Mouse (Mus musculus): ENCODE data around the gene Gna13. TPM values are rescaled to one million over a fixed set of nuclear protein-coding genes. Genes with fewer than 3 reads are reported as not detected.

Gna13 gene
- polyA plus RNA-seq, 1 experiment from 2014 or later, result 20.3 TPM

DNA sequence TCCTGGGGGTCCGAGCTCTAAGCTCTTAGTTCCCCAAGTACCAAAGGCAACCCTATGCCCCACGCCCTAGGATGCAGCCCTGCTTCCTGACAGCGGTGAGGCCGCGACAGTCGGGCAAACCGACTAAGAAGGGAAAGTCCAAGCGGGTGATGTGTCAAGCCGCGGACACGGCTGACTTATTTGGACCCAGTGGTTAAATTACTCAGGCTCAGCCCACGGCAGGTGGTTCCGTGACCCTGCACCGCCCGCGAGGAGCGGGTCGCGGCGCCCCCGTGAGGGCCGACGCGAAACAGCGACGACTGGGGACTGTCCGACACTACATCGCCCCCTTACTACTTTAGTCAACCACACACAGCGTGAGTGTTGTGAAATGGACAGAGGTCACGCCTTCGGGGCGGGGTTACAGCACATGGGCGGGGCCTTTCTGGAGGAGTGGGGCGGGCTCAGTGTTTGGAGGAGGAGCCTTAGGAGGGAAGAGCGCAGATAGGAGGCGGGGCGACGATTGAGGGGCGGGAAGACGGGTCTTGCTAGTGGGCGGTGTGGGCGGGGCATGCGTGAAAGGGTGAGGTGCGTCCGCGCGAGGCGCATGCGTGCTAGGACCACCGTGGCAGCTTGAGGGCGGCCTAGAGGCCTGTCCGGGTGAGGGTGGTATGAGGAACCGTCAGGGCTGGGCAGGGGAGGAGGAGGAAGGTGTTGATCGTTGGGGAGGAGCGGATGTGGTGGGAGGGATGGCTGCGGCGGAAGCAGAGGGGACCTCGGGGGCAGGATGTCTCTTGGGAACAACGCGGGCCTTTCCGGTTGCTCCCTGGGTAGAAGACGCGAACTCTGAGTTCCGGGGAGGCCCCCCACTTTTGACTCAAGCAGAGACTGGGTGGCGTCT is 63.0 kb downstream of the Gna13 start, which contains the start of gene Amz2:
Gene Amz2, plus strand, starts transcription at position 555 of the 880 bp plus-strand sequence.
- H3K27me3 ChIP-seq, result no peaks in the 10 kb centered on the region
- peak; percentile 96 for ATAC-seq (ENCODE audit: insufficient number of reproducible peaks, insufficient read depth, low FRiP score, low TSS enrichment, low read depth)

GRCm38 (mm10) chr11:109426272-109426586 is 63.6 kb downstream of the Gna13 start:
- Histone ChIP-seq H3K4me2 (peak overlapping the region; percentile 63), H3K27me3 (no peaks in the 10 kb centered on the region), H3K9ac (replicated peaks) (peak overlapping the region; percentile 73), H3K4me1 (replicated peaks) (peaks cover 5% of the 10 kb centered on the region; the same call in 1 of the 2 replicates), H3K9me3 (no peaks in the 10 kb centered on the region), H3K4me3 (replicated peaks) (peak overlapping the region; percentile 64), H3K36me3 (peaks cover 31% of the 10 kb centered on the region), H3K27ac (peak overlapping the region; percentile 82)
- WGBS, result under 1% methylated on average over 11 of the region's 11 CpGs
- ATAC-seq (ENCODE audit: insufficient number of reproducible peaks, insufficient read depth, low FRiP score, low TSS enrichment, low read depth), result no peak; the same call in 1 of the 2 replicates

More for the DNA sequence above, 63.0 kb downstream of the Gna13 start, which contains the start of gene Amz2:
- Histone ChIP-seq H3K36me3 (peaks cover 25% of the 10 kb centered on the region), H3K4me1 (replicated peaks) (peaks cover 5% of the 10 kb centered on the region; the same call in 1 of the 2 replicates), H3K4me2 (peak within 1 kb of the TSS; percentile 63), H3K27ac (peak within 1 kb of the TSS; percentile 82), H3K9me3 (no peaks in the 10 kb centered on the region), H3K9ac (replicated peaks) (peak within 1 kb of the TSS; percentile 73), H3K4me3 (replicated peaks) (peak within 1 kb of the TSS; percentile 64)
- under 1% methylated on average over 65 of the region's 65 CpGs for WGBS

- 0 out of 2 replicates have a peak overlapping the region, but pooled peaks have one; percentile 64 for H3K4me3 ChIP-seq (replicated peaks)
- H3K27me3 ChIP-seq, result no peaks in the 10 kb centered on the region
- WGBS, result 94% methylated on average over 5 of the region's 5 CpGs
- H3K36me3 ChIP-seq, result peaks cover 35% of the 10 kb centered on the region
- H3K4me1 ChIP-seq (replicated peaks), result peaks cover 5% of the 10 kb centered on the region; the same call in 1 of the 2 replicates
- H3K9me3 ChIP-seq, result no peaks in the 10 kb centered on the region
- no peak overlapping the region for H3K27ac ChIP-seq
- no peak overlapping the region for H3K9ac ChIP-seq (replicated peaks)
- H3K4me2 ChIP-seq, result no peak overlapping the region; the same call in 1 of the 2 replicates
- no peak for ATAC-seq (ENCODE audit: insufficient number of reproducible peaks, insufficient read depth, low FRiP score, low TSS enrichment, low read depth)
Observed at GRCm38 (mm10) chr11:109427353-109427752, 64.7 kb downstream of the Gna13 start.

DNA sequence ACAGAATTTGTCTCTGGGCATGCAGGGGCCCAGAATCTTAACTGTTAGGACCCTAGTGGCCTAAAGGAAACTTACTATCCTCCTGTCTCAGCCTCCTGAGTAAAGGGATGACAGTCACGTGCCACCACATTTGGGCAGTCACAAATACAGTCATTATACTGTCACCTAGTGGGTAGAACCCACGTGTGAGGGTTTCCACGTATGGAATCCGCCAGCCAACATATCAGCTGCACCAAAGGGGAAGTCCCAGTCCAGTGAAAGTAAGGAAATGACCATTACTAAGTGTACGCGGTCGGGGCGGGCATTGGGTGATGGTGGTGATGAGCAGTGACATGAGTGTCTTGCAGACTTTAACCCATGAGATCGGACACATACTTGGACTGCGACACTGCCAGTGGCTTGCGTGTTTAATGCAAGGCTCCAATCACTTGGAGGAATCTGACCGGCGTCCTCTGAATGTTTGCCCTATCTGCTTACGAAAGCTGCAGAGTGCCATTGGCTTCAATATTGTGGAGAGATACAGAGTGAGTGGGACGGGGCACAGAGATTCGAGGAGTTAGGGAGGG is 71.7 kb downstream of the Gna13 start:
- no peak for ATAC-seq (ENCODE audit: insufficient number of reproducible peaks, insufficient read depth, low FRiP score, low TSS enrichment, low read depth)
- no peak overlapping the region for H3K4me3 ChIP-seq (replicated peaks)
- peaks cover under 1% of the 10 kb centered on the region; the same call in 1 of the 2 replicates for H3K4me1 ChIP-seq (replicated peaks)
- WGBS, result 93% methylated on average over 16 of the region's 16 CpGs
- no peaks in the 10 kb centered on the region for H3K27me3 ChIP-seq
- peaks cover 77% of the 10 kb centered on the region for H3K36me3 ChIP-seq
- no peak overlapping the region for H3K4me2 ChIP-seq
- H3K27ac ChIP-seq, result no peak overlapping the region
- H3K9ac ChIP-seq (replicated peaks), result no peak overlapping the region
- no peaks in the 10 kb centered on the region for H3K9me3 ChIP-seq

- Histone ChIP-seq H3K27ac (no peak overlapping the region), H3K4me2 (no peak overlapping the region), H3K4me3 (replicated peaks) (no peak overlapping the region), H3K36me3 (peaks cover 53% of the 10 kb centered on the region), H3K9me3 (no peaks in the 10 kb centered on the region), H3K9ac (replicated peaks) (no peak overlapping the region), H3K27me3 (0 out of 2 replicates have a peak, but pooled peaks cover 3% of the 10 kb centered on the region), H3K4me1 (replicated peaks) (peaks cover 9% of the 10 kb centered on the region)
- ATAC-seq (ENCODE audit: insufficient number of reproducible peaks, insufficient read depth, low FRiP score, low TSS enrichment, low read depth), result no peak
- WGBS, result 79% methylated on average over 7 of the region's 8 CpGs
Observed at GRCm38 (mm10) chr11:109436889-109437288, 74.3 kb downstream of the Gna13 start.

- Histone ChIP-seq H3K36me3 (peaks cover 43% of the 10 kb centered on the region), H3K4me1 (replicated peaks) (peaks cover 9% of the 10 kb centered on the region), H3K9ac (replicated peaks) (no peak overlapping the region), H3K27me3 (0 out of 2 replicates have a peak, but pooled peaks cover 3% of the 10 kb centered on the region), H3K9me3 (no peaks in the 10 kb centered on the region), H3K4me3 (replicated peaks) (no peak overlapping the region), H3K27ac (no peak overlapping the region), H3K4me2 (peak overlapping the region; percentile 83)
- ATAC-seq (ENCODE audit: insufficient number of reproducible peaks, insufficient read depth, low FRiP score, low TSS enrichment, low read depth), result peak; percentile 52; the same call in 1 of the 2 replicates
- 13% methylated on average over 5 of the region's 5 CpGs for WGBS
Observed at GRCm38 (mm10) chr11:109439209-109439608, 76.6 kb downstream of the Gna13 start.

DNA sequence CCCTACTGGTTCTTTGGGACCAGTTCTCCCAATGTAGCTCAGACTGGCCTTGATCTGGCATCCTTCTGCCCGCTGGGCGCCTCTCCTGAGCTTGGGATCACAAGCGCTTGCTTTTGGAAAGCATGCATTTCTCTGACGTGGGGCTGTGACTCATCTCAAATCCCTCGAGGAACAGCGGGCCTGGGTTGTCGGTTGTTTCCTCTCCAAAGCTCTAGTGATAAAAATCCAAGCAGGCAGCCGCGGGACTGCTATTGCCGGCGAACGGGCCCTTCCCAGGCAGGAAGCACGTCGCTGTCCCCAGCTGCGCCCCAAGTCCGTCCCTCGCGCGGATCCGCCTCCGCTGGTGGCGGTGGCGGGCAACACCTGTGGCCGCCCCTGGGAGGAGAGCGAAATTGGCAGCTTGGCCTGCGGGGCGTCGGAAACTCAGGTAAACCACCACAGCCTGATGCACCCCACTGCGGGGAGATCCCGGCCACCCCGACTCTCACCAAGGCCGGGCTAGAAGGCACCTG is 77.3 kb downstream of the Gna13 start:
- peak overlapping the region; percentile 83 for H3K4me2 ChIP-seq
- no peaks in the 10 kb centered on the region for H3K9me3 ChIP-seq
- H3K36me3 ChIP-seq, result peaks cover 36% of the 10 kb centered on the region
- H3K27ac ChIP-seq, result no peak overlapping the region
- H3K27me3 ChIP-seq, result 0 out of 2 replicates have a peak, but pooled peaks cover 3% of the 10 kb centered on the region
- peak overlapping the region; percentile 52 for H3K4me3 ChIP-seq (replicated peaks)
- peaks cover 9% of the 10 kb centered on the region for H3K4me1 ChIP-seq (replicated peaks)
- WGBS, result 2% methylated on average over 32 of the region's 32 CpGs
- peak overlapping the region; percentile 66 for H3K9ac ChIP-seq (replicated peaks)
- no peak for ATAC-seq (ENCODE audit: insufficient number of reproducible peaks, insufficient read depth, low FRiP score, low TSS enrichment, low read depth)

GRCm38 (mm10) chr11:109440641-109441040 is 78.0 kb downstream of the Gna13 start:
- Histone ChIP-seq H3K4me1 (replicated peaks) (peaks cover 9% of the 10 kb centered on the region), H3K27ac (no peak overlapping the region), H3K9me3 (no peaks in the 10 kb centered on the region), H3K9ac (replicated peaks) (no peak overlapping the region), H3K4me2 (peak overlapping the region; percentile 83), H3K27me3 (0 out of 2 replicates have a peak, but pooled peaks cover 3% of the 10 kb centered on the region), H3K36me3 (peaks cover 28% of the 10 kb centered on the region), H3K4me3 (replicated peaks) (peak overlapping the region; percentile 52)
- WGBS, result 67% methylated on average over 4 of the region's 4 CpGs
- no peak for ATAC-seq (ENCODE audit: insufficient number of reproducible peaks, insufficient read depth, low FRiP score, low TSS enrichment, low read depth)

DNA sequence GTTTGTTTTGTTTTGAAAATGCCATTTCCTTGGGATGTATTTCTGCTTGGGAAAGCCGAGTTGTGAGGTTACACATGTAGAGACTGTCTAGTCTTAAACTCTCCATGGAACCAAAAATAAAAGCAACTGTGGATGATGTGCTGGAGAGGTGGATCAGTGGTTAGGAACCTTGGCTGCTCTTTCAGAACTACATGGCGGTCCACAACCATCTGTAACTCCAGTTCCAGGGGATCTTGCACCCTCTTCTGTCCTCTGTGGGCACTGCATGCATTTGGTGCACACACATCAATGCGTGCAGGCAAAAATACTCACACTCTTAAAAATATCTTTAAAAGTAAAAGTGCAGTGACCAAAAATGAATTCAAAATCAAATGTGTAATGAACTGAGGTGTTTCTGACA is 78.5 kb downstream of the Gna13 start:
- no peak overlapping the region for H3K27ac ChIP-seq
- WGBS, result 70% methylated on average over 3 of the region's 3 CpGs
- H3K27me3 ChIP-seq, result 0 out of 2 replicates have a peak, but pooled peaks cover 3% of the 10 kb centered on the region
- no peak overlapping the region for H3K4me2 ChIP-seq
- no peak for ATAC-seq (ENCODE audit: insufficient number of reproducible peaks, insufficient read depth, low FRiP score, low TSS enrichment, low read depth)
- peaks cover 9% of the 10 kb centered on the region for H3K4me1 ChIP-seq (replicated peaks)
- H3K36me3 ChIP-seq, result peaks cover 24% of the 10 kb centered on the region
- no peaks in the 10 kb centered on the region for H3K9me3 ChIP-seq
- no peak overlapping the region for H3K9ac ChIP-seq (replicated peaks)
- H3K4me3 ChIP-seq (replicated peaks), result no peak overlapping the region

GRCm38 (mm10) chr11:109442166-109442730 is 79.6 kb downstream of the Gna13 start:
- Histone ChIP-seq H3K27ac (no peak overlapping the region), H3K4me3 (replicated peaks) (no peak overlapping the region), H3K27me3 (0 out of 2 replicates have a peak, but pooled peaks cover 3% of the 10 kb centered on the region), H3K9ac (replicated peaks) (no peak overlapping the region), H3K36me3 (peaks cover 12% of the 10 kb centered on the region), H3K4me2 (no peak overlapping the region), H3K4me1 (replicated peaks) (peaks cover 9% of the 10 kb centered on the region), H3K9me3 (no peaks in the 10 kb centered on the region)
- WGBS, result 25% methylated on average over 5 of the region's 5 CpGs
- no peak for ATAC-seq (ENCODE audit: insufficient number of reproducible peaks, insufficient read depth, low FRiP score, low TSS enrichment, low read depth)

Data from limb, embryonic 12.5 days (tissue).